8 mouse cellular contexts compared by ENCODE assay signal in the genomic region with DNA sequence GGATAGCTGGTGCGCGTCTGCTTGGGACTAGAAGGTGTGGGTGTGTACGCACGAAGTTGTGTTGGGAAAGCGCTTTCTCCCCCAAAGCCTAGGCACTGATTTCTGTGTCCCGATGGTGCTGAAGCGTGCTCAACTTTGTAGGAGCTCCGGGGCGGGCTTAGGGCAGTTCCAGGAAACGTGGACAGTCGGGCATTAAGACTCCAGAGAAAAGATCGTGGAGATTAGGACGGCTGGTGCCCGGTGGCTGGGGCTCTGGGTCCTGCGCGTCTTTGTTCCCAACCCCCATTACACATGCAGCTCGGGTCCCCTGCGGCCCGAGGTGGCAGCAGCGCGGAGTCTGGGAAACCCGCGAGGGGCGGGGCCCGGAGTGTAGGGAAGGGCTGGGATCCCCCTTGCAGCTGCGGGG. TPM values are rescaled to one million over a fixed set of nuclear protein-coding genes. Genes with fewer than 3 reads are reported as not detected.
A peak's percentile ranks its signal among the peaks of the same experiment; 100 is the strongest.
DNase-seq lines count a peak whose midpoint lies in the region; ATAC-seq and TF ChIP-seq lines count a peak whose summit lies in the region.

No protein-coding gene starts in this region.

- TF ChIP-seq POLR2A in cerebellum, adult 2 months (IDR thresholded peaks at IDR 0.05; ENCODE audit: borderline replicate concordance, insufficient read depth, low read length) = no peak

- H3K4me2 ChIP-seq in intestine, embryonic 16.5 days (ENCODE audit: low read depth, low read length) = peak overlapping the region; percentile 98
- H3K4me2 ChIP-seq in liver, embryonic 11.5 days = peak overlapping the region; percentile 97

- TF ChIP-seq CTCF in cerebellum, adult 2 months (IDR thresholded peaks at IDR 0.05; ENCODE audit: borderline replicate concordance, insufficient read depth, low read depth, low read length) = no peak

- 1% methylated on average over 26 of the region's 26 CpGs for WGBS in cerebellum, adult 2 months
- WGBS in intestine, embryonic 16.5 days = 0% methylated on average over 26 of the region's 26 CpGs
- WGBS in liver, embryonic 11.5 days = under 1% methylated on average over 26 of the region's 26 CpGs

- H3K27me3 ChIP-seq in cerebellum, adult 2 months (ENCODE audit: control insufficient read depth, insufficient read depth, low read length) = no peaks in the 10 kb centered on the region
- no peaks in the 10 kb centered on the region for H3K27me3 ChIP-seq in intestine, embryonic 16.5 days (replicated peaks; ENCODE audit: control insufficient read depth, insufficient read depth, low read length)
- H3K27me3 ChIP-seq in liver, embryonic 11.5 days (replicated peaks; ENCODE audit: control insufficient read depth, insufficient read depth, low read length) = peaks cover 13% of the 10 kb centered on the region

- peaks cover 14% of the 10 kb centered on the region for H3K4me1 ChIP-seq in cerebellum, adult 2 months (ENCODE audit: control insufficient read depth, insufficient read depth, low read length)
- peaks cover 14% of the 10 kb centered on the region for H3K4me1 ChIP-seq in intestine, embryonic 16.5 days (ENCODE audit: control insufficient read depth, insufficient read depth, low read length)
- peaks cover 9% of the 10 kb centered on the region; the same call in 1 of the 2 replicates for H3K4me1 ChIP-seq in liver, embryonic 11.5 days (replicated peaks; ENCODE audit: control insufficient read depth, insufficient read depth, low read length)

- peak overlapping the region; percentile 93 for H3K9ac ChIP-seq in intestine, embryonic 16.5 days (ENCODE audit: low read depth, low read length)
- H3K9ac ChIP-seq in liver, embryonic 11.5 days (ENCODE audit: low read depth, low read length) = peak overlapping the region; percentile 92

- 0 out of 2 replicates have a peak, but pooled peaks have one; percentile 2 for ATAC-seq in frontal cortex, adult (ENCODE audit: low TSS enrichment)
- peak; percentile 16; the same call in 1 of the 2 replicates for ATAC-seq in intestine, embryonic 16.5 days
- ATAC-seq in liver, embryonic 11.5 days (replicated peaks; ENCODE audit: low FRiP score) = no peak

- H3K9me3 ChIP-seq in intestine, embryonic 16.5 days (ENCODE audit: control insufficient read depth, low read length) = no peaks in the 10 kb centered on the region
- H3K9me3 ChIP-seq in liver, embryonic 11.5 days (ENCODE audit: control insufficient read depth, low read length) = no peaks in the 10 kb centered on the region

- H3K36me3 ChIP-seq in intestine, embryonic 16.5 days (ENCODE audit: control insufficient read depth, insufficient read depth, low read length) = no peaks in the 10 kb centered on the region
- H3K36me3 ChIP-seq in liver, embryonic 11.5 days (ENCODE audit: control insufficient read depth, insufficient read depth, low read length) = no peaks in the 10 kb centered on the region

- no peak overlapping the region for H3K27ac ChIP-seq in cerebellum, adult 2 months (ENCODE audit: insufficient read depth, low read length)
- H3K27ac ChIP-seq in intestine, embryonic 16.5 days (ENCODE audit: low read length) = peak overlapping the region; percentile 93; the same call in 1 of the 2 replicates
- H3K27ac ChIP-seq in liver, embryonic 11.5 days (ENCODE audit: low read depth, low read length) = peak overlapping the region; percentile 88; the same call in 1 of the 2 replicates

- H3K4me3 ChIP-seq in cerebellum, adult 2 months (replicated peaks; ENCODE audit: insufficient read depth, low read depth, low read length) = peak overlapping the region; percentile 56
- peak overlapping the region; percentile 77 for H3K4me3 ChIP-seq in intestine, embryonic 16.5 days (ENCODE audit: low read length)
- peak overlapping the region; percentile 70 for H3K4me3 ChIP-seq in liver, embryonic 11.5 days (ENCODE audit: low read depth, low read length)

- peak; percentile 31 for DNase-seq in layer of hippocampus, adult 11-12 months (ENCODE audit: low spot score)
- no peak for DNase-seq in layer of hippocampus, adult 9-10 months (ENCODE audit: low spot score)
- DNase-seq in cerebellum, adult 2 months = peak in 1 of 2 experiments; percentile 34
- peak; percentile 59 for DNase-seq in liver, embryonic 11.5 days (ENCODE audit: low spot score)
- DNase-seq in naive thymus-derived CD4-positive, alpha-beta T cell, adult 2 months (ENCODE audit: low read depth) = peak; percentile 5
- DNase-seq in thymus, postnatal 4 days = peak; percentile 53

RNA-seq across cellular contexts. Expression of a gene that starts 1.3 kb away (rescaled TPM):
- 4.5 and 5.0 TPM in 2 replicates for polyA plus RNA-seq in cerebellum, adult 2 months (2012; rRNA removed)
- 6.3 and 8.4 TPM in 2 replicates for polyA plus RNA-seq in intestine, embryonic 16.5 days (2015; fragmentation: Nextera tagmentation; extraction: Ambion mirVana)
- polyA plus RNA-seq in liver, embryonic 11.5 days (2014; fragmentation: Nextera tagmentation; extraction: Ambion mirVana) = 15.8 and 16.4 TPM in 2 replicates

RNA-seq across cellular contexts. Expression of a gene that starts 37.9 kb away (rescaled TPM):
- not detected in 2 replicates for polyA plus RNA-seq in cerebellum, adult 2 months (2012; rRNA removed)
- 0.10 and 0.16 TPM in 2 replicates for polyA plus RNA-seq in intestine, embryonic 16.5 days (2015; fragmentation: Nextera tagmentation; extraction: Ambion mirVana)
- polyA plus RNA-seq in liver, embryonic 11.5 days (2014; fragmentation: Nextera tagmentation; extraction: Ambion mirVana) = not detected in 2 replicates

RNA-seq across cellular contexts. Expression of a gene that starts 41.5 kb away (rescaled TPM):
- 13.0 and 14.1 TPM in 2 replicates for polyA plus RNA-seq in cerebellum, adult 2 months (2012; rRNA removed)
- 15.3 and 17.5 TPM in 2 replicates for polyA plus RNA-seq in intestine, embryonic 16.5 days (2015; fragmentation: Nextera tagmentation; extraction: Ambion mirVana)
- polyA plus RNA-seq in liver, embryonic 11.5 days (2014; fragmentation: Nextera tagmentation; extraction: Ambion mirVana) = 18.7 and 22.5 TPM in 2 replicates

RNA-seq across cellular contexts. Expression of a gene that starts 46.1 kb away (rescaled TPM):
- polyA plus RNA-seq in cerebellum, adult 2 months (2012; rRNA removed) = 5.9 and 6.1 TPM in 2 replicates
- 17.4 and 18.5 TPM in 2 replicates for polyA plus RNA-seq in intestine, embryonic 16.5 days (2015; fragmentation: Nextera tagmentation; extraction: Ambion mirVana)
- 9.5 and 11.0 TPM in 2 replicates for polyA plus RNA-seq in liver, embryonic 11.5 days (2014; fragmentation: Nextera tagmentation; extraction: Ambion mirVana)
